Comparison of ENCODE assay signal across 35 mouse cellular contexts in the genomic region with DNA sequence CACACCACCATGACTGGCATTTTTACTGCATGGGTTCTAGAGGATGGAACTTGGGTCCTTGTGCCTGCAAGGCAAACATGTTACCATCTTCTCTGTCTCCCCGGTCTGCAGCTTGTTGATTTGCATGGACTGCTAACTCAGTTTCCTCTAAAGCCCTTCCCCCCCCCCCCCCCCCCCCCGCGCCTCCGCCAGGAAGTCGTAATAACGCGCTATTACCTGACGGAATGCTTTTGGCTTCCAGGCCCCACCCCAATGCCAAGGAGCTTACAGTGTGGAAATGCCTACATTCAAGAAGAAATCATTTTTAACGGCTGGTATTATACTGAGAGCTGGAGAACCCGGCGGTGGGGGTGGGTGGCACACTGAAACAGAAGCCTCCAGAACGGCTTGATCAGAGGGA. TPM values are rescaled to one million over a fixed set of nuclear protein-coding genes. Genes with fewer than 3 reads are reported as not detected.
"Had no signal": no experiment of that assay in that cellular context is flagged by ENCODE, and none has a peak within 500 bp of the region (broad histone marks: within the 10 kb centered on the region; RNA-seq: fewer than 3 reads in every experiment).

No protein-coding gene starts in this region.

- H3K4me3 ChIP-seq: heart, adult 2 months; hindbrain, embryonic 10.5 days; hindbrain, embryonic 12.5 days; intestine, embryonic 15.5 days; kidney, embryonic 15.5 days; limb, embryonic 12.5 days; liver, embryonic 13.5 days; liver, embryonic 15.5 days had no signal

- DNase-seq: gastrocnemius, postnatal 25 days; heart, adult 2 months; heart, postnatal 10 days; heart, postnatal 4 days; kidney, adult 2 months; kidney, adult 9 months; kidney, postnatal 14 days; kidney, postnatal 36 days; layer of hippocampus, postnatal 36 days; left cerebral cortex, postnatal 4 days; liver; liver, embryonic 13.5 days; liver, postnatal 0 days had no signal

- ATAC-seq: inflammation-experienced regulatory T-cells, adult 6 months; intestine, embryonic 15.5 days; intestine, postnatal 0 days; liver, postnatal 0 days had no signal

- H3K27ac ChIP-seq: heart, adult 2 months; hindbrain, embryonic 10.5 days; hindbrain, embryonic 12.5 days; hindbrain, embryonic 14.5 days; intestine, embryonic 15.5 days; kidney, embryonic 15.5 days; kidney, postnatal 0 days; limb, embryonic 12.5 days; liver, embryonic 13.5 days; liver, embryonic 15.5 days had no signal

- H3K9me3 ChIP-seq: hindbrain, embryonic 10.5 days; hindbrain, embryonic 12.5 days; intestine, embryonic 15.5 days; kidney, embryonic 15.5 days; limb, embryonic 12.5 days; liver, embryonic 13.5 days; liver, embryonic 15.5 days had no signal

- H3K36me3 ChIP-seq: hindbrain, embryonic 10.5 days; hindbrain, embryonic 12.5 days; intestine, embryonic 15.5 days; kidney, embryonic 15.5 days; limb, embryonic 12.5 days; liver, embryonic 13.5 days; liver, embryonic 15.5 days had no signal

- H3K4me1 ChIP-seq: hindbrain, embryonic 12.5 days; intestine, embryonic 15.5 days; kidney, embryonic 15.5 days; limb, embryonic 12.5 days; liver, embryonic 13.5 days; liver, embryonic 15.5 days had no signal

- H3K9ac ChIP-seq: hindbrain, embryonic 12.5 days; hindbrain, embryonic 14.5 days; intestine, embryonic 15.5 days; kidney, embryonic 15.5 days; limb, embryonic 12.5 days; liver, embryonic 13.5 days; liver, embryonic 15.5 days; liver, postnatal 0 days had no signal

- H3K4me2 ChIP-seq: heart, embryonic 11.5 days; hindbrain, embryonic 12.5 days; hindbrain, embryonic 14.5 days; intestine, embryonic 15.5 days; kidney, embryonic 15.5 days; limb, embryonic 12.5 days; liver, embryonic 11.5 days; liver, embryonic 13.5 days; liver, embryonic 15.5 days had no signal

RNA-seq across cellular contexts. Expression of a gene that starts 14.8 kb away (rescaled TPM):
- total RNA-seq: granulocyte monocyte progenitor cell, adult 5-6 weeks; heart, adult 2 months; heart, postnatal 10 days; heart, postnatal 25 days; heart, postnatal 4 days; layer of hippocampus, adult 18-20 months; layer of hippocampus, adult 8-10 months; layer of hippocampus, postnatal 36 days; left cerebral cortex, adult 18-20 months; left cerebral cortex, adult 8-10 months; left cerebral cortex, postnatal 10 days; left cerebral cortex, postnatal 25 days had no signal
- polyA plus RNA-seq: heart, adult 2 months; heart, embryonic 11.5 days; heart, embryonic 14.5 days; inflammation-experienced regulatory T-cells, adult 6 months; intestine, embryonic 15.5 days; intestine, postnatal 0 days; kidney, postnatal 0 days; large intestine, adult 2 months; liver, embryonic 13.5 days; liver, embryonic 15.5 days; liver, postnatal 0 days had no signal
